Mouse (Mus musculus) B cell, adult 67 days (primary cell): ENCODE results near the gene Pitx3. TPM values are rescaled to one million over a fixed set of nuclear protein-coding genes. Genes with fewer than 3 reads are reported as not detected.

Source experiments
- total RNA-seq, 2 experiments: library from RNA; stranded (reverse); gene quantifications; 4 replicates each; pipeline ENCODE4 v1.2.4; 2023

The Pitx3 gene
- total RNA-seq = not detected

GRCm38 (mm10) chr19:46147511-46148371 lies at the start of gene Pitx3:
Gene Pitx3 (minus strand): TSS chr19:46148326.

DNA sequence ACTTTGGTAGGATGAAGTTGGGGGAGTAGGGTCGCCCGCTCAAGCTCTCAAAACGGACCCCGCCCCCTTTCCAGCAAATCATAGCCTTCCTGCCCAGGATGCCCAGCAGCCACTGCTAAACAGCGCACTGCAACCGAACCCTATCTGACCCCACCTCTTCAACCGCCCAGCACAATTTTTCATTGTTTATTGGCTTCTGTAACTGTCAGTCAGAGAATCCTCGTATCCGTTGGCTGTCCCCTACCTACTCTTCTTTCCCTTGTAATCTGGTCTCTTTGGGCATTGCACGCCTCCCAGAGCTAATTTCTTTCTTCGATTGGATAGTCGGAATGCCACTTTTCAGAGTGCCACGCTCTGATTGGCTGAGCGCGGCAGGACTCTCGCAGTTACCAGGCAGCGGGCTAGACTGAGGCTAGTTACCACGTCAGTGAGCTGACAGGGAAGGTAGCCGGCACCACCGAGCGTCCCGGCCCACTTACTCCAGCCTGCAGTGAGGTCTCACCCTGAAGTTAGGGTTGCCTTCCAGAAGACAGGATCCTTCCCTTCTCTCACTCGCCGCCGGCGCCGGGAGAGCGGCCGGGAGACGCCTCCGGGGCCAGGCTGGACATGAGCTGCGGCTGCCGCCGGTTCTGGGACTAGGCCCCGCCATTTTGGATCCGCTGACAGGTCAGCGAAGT lies 4.1 kb upstream of the Pitx3 start, which contains the start of gene Gbf1:
TSS of gene Gbf1 (plus strand) at position 383 of the 677 bp plus-strand sequence.

GRCm38 (mm10) chr19:46131694-46132525 lies 16.2 kb downstream of the Pitx3 start, which contains the start of gene Elovl3:
Gene Elovl3 (plus strand): TSS chr19:46131897.

Other genes with a start within 250 kb of the Pitx3 start
- 10 to 100 TPM; 26.9 to 31.7 TPM for gene Armh3, start 149.8 kb downstream of the Pitx3 start, total RNA-seq
- 10 to 100 TPM; 11.3 to 11.7 TPM for gene Hps6, start 144.8 kb downstream of the Pitx3 start, total RNA-seq
- 10 to 100 TPM; 94.6 to 96.9 TPM for gene Pprc1, start 103.4 kb downstream of the Pitx3 start, total RNA-seq
- gene Ldb1, start 103.1 kb downstream of the Pitx3 start, total RNA-seq = 100 to 1,000 TPM; 240 to 268 TPM
- 10 to 100 TPM; 86.7 to 95.7 TPM for gene Nolc1, start 72.5 kb downstream of the Pitx3 start, total RNA-seq
- not detected for gene Elovl3, start 16.4 kb downstream of the Pitx3 start, total RNA-seq
- gene Gbf1, start 4.2 kb upstream of the Pitx3 start, total RNA-seq = 100 to 1,000 TPM; 112 to 124 TPM
- 100 to 1,000 TPM; 217 to 236 TPM for gene Nfkb2, start 156.0 kb upstream of the Pitx3 start, total RNA-seq
- gene Psd, start 178.8 kb upstream of the Pitx3 start, total RNA-seq = 1 to 10 TPM in 1 of 2 experiments, under 1 TPM in 1; 0.96 to 2.8 TPM
- gene Fbxl15, start 179.9 kb upstream of the Pitx3 start, total RNA-seq = 1 to 10 TPM; 4.2 to 6.6 TPM
- 10 to 100 TPM; 66.9 to 67.9 TPM for gene Cuedc2, start 190.4 kb upstream of the Pitx3 start, total RNA-seq
- gene Mfsd13a, start 192.8 kb upstream of the Pitx3 start, total RNA-seq = under 1 TPM; 0.35 to 0.42 TPM
- gene 2310034G01Rik, start 202.0 kb upstream of the Pitx3 start, total RNA-seq = not detected
- gene Actr1a, start 247.4 kb upstream of the Pitx3 start, total RNA-seq = 100 to 1,000 TPM in 1 of 2 experiments, 10 to 100 TPM in 1; 95.6 to 104 TPM
- 10 to 100 TPM; 47.6 to 49.3 TPM for gene Sufu, start 248.6 kb upstream of the Pitx3 start, total RNA-seq